Mouse (Mus musculus) hindlimb bud, embryonic 11.5 days (tissue): Measurements from ENCODE around the gene R3hdm1.
"Not testable (repeated sequence)": the region's sequence is repeated elsewhere in the genome, so short reads cannot be mapped to it uniquely, and the experiment has no call there.

Experiments used
- DNase-seq: peaks from one replicate; pipeline ENCODE4 v3.0.0-alpha.2; 2012; ENCODE audit warnings: low read depth, low spot score; ENCODE audit errors: extremely low spot score

R3hdm1 gene

DNA sequence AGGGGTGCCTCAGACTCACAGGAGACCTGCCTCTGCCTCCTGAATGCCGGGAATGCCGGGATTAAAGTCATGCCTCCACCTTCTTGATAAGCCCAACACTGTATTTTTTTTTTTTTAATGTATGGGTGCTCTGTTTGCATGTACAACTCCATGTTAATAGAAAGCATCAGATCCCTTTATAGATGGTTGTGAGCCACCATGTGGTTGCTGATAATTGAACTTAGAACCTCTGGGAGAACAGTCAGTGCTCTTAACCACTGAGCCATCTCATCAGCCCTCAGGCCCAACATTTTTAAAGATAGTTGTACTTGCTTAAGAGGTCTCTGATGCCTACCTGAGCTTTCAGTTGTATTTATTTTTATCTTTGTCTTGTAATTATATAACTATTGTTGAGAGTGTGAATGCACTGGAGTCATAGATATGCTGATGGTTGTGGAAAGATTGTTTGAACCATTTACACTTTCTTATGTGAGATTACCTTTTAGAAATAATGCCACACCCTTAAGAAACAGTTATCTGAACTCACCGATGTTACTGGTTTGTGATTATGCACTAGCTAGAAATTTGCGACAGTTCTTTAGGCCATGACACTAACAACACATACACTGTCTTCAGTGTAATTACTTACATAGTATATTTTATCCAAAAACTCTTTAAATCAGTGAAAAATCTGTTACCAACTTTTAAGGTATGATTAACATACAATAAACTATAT is 18.0 kb downstream of the R3hdm1 start:
- no peak for DNase-seq

DNA sequence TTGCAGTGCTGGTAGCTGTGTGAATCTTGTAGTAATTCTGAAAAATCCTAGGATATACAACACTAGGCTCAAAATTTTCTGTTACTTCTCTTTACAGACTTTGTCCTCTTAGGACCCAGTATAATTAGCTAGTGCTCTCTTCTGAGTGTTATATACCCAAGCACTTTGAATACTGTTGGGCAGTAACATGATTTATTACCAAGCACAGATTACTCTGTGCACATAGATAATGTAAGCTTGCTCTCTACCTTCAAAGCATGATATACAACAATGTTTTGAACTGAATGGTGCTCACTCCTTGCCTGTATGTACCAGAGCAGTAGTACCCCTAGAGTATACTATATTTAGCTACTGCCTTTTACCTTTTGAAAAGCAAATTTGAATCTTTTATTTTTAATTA is 33.1 kb downstream of the R3hdm1 start:
- not testable (repeated sequence) for DNase-seq

DNA sequence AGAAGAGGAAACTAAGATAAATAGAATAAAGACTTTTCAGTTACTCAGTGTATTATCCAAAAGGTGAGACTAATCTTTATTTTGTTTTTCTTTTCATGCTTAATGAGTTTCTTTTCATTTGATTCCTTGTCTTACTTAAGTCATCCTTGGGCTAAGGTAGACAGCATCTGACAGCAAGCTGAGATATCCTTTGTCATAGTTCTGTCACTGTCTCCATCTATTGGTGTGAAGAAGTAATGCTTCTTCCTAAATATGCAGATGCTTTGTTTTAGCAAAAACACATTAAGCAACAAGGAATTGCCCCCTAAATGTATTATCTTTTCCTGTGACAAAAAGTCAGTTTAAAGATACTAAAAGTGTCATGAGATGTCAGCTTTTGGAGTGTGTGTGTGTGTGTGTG is 37.9 kb downstream of the R3hdm1 start:
- no peak for DNase-seq

DNA sequence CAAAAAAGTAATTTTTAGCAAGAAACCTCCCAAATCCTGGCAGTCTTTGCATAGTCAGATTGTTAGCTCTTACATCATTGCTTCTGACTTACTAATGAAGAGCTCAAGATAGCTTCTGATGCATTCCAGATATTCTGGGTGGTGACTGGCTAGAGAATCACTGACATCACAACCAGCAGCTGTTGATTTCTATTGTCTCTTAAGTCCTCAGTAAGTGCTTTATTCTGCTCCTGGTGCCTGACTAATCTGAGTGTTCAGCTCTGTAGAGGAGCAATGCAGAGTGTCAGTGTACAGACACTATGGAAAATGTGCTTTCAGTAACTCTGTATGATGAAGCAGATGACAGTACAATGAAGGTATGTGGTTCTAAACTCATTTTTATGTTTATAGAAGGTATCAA is 38.6 kb downstream of the R3hdm1 start:
- no peak for DNase-seq

DNA sequence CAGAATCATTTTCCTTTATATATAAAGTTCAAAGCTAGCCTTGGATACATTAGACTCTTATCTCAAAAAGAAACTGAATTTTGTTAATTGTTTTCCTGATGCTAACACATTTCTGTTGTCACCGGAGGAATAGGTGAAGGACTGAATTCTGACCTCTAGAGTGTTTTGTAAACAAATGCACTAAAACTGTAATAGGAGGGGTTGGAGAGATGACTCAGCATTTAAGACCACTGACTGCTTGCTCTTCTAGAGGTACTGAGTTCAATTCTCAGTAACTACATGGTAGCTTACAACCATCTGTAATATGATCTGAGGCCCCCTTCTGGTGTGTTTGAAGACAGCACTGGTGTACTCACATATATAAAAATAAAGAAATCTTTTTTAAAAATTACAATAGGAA is 63.9 kb downstream of the R3hdm1 start:
- no peak for DNase-seq

DNA sequence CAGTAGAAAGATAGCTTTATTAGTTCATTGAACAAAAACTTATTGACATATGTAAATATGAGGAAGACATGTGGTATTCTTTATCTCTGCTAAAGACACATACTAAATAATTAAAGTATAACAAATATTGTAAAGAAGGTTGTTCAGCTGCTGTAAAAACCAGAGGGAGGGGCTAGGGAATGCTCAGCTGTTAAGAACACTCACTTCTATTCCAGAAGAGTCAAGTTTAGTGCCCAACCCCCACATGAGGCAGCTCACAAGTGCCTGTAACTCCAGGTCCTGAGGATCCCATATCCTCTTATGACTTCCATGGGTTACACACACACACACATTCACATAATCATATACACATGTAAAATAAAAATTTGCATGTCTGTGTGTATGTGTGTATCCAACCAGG is 67.0 kb downstream of the R3hdm1 start:
- DNase-seq = no peak

DNA sequence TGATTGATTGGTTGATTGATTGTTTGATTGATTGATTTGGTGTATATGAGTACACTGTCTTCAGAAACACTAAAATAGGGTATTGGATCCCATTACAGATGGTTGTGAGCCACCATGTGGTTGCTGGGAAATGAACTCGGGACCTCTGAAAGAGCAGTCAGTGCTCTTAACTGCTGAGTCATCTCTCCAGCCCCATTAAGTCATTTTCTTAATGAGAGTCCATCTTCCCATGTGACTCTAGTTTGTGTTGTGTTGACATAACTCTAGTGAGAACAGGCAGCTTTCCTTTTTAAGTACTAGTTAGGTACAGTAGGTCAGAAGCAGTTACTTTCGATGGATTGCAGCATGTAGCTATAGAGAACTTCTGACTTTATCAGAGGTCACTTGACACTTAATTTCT is 88.3 kb downstream of the R3hdm1 start:
- no peak for DNase-seq

DNA sequence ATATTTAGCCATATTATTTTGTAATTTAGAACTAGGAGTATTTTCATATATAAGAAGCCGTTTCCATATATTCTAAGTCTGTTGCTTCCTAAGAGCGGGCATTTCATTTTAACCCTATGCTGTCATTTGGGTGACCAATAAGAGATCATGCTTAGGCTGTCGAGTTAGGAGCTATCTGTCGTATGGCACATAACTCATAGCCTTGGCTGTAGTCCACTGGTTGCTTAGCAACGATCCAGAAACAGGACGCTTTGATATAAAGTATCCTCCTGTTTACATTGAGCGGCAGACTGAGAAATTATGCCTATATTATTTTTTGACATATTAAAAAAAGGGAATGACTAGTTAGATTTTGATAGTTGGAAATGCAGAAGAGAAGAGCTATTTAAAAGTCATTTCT is 89.3 kb downstream of the R3hdm1 start:
- no peak for DNase-seq

DNA sequence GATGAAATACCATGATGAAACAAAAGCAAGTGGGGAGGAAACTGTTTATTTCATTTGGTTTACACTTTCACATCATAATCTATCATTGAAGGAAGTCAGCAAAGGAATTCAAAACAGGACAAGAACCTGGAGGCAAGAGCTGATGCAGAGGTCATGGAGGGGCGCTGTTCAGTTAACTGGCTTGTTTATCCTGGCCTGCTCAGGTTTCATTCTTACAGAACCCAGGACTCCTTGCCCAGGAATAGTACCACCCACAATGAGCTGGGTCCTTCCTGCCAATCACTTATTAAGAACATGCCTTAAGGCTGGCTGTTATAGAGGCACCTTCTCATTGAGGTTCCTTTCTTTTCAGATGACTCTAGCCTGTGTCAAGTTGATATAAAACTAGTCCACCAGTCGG is 90.9 kb downstream of the R3hdm1 start:
- DNase-seq = no peak

DNA sequence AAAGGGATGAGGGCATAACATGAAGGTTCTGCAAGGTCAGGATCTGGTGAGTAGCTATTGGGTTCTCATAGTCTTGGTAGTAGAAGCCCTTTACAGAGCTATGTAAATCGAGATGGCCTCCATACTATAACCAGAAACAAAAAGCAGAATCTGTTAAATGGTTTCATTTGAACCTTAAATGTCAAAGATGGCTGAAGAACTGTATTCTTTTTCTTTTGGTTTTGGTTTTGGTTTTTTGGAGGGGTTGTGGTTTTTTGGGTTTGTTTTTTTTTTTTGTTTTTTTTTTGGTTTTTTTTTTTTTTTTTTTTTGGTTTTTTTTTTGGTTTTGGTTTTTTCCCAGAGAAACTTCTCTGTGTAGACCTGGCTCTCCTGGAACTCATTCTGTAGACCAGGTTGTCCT is 94.3 kb downstream of the R3hdm1 start:
- DNase-seq = no peak

DNA sequence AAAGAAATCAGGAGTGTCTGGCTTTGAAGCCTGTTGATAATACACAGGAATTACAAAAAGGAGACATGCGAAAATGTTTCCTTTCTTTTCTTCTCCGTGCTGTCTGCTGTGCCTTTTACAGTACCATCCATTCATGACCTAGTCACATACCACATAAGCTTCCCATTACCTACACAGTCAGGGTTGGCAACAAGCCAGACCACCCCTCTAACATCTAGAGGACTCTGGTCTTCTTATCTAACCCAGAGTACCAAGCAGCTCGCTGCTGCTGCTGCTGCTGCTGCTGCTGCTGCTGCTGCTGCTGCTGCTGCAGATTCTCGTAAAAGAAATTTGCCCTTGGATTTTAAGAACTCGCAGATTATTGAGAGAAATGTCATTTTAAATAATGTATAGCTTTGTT is 110.2 kb downstream of the R3hdm1 start:
- no peak for DNase-seq

DNA sequence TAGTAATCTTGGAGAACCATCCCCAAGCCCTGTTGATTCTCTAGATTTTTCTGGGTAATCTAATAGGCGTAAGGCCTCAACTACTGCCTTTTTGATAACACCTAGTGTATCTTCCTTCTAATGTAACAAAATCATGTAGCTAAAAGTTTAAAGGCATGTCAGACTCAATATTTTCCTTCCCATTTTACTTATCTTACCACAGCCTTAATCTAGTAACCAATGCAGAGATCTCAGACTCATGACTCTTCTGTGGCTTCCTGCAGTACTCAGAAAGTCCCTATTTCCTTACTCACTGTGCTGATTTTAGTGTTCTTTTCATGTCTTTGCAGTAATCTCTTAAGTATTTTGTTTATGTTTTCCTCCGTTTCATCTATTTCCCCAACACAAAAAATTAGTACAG is 118.8 kb downstream of the R3hdm1 start:
- no peak for DNase-seq

DNA sequence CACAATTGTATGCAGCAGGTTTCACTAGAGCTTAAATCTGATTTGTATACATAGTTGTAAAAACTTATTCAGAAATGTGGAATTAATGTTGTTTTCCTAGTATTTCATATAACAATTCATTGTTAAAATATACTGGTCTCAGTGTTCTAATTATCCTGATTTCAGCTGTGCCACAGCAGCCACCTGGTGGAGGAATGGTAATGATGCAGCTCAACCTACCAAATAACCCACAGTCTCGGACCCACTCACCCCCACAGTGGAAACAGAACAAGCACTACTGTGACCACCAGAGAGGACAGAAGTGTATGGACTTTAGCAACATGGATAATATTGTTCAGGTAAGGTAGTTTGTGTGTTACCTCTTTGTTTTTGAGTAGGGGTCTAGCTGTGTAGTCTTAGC is 120.2 kb downstream of the R3hdm1 start:
- no peak for DNase-seq

DNA sequence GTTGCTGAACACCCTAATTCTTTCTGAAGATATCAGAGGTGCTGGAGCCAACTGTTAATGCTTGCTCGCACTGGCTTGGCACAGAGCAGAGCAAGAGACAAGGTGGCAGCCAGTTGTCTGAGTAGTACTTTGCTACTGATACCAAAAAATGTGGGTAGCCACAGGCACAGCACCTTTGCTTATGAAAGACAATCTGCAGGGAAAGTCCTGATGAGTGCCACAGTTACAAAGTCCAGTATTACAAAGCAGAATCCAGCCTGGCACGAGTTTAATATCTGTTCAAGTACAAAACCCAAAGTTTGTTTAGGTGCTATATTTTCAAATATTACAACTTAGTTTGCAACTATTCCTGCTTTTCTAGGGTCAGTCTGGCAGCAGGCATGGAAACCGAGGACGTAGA is 132.1 kb downstream of the R3hdm1 start:
- DNase-seq = no peak

DNA sequence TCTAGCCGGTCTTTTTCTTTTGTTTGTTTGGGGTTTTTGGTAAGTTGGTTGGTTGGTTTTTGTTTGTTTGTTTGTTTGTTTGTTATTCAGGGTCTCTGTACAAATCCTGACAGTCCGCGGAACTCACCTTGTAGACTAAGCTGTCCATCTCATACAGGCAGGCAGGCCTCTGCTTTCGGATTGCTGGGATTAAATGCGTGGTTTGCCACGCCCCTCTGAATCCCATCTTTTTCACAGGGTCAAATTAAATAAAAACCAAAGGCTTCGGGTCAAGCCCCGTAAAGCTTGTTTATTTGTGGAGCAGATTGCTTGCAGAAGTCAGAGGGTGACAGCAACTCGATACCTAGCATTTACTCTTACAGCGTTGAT is 140.5 kb downstream of the R3hdm1 start, which contains the start of gene Ubxn4:
Ubxn4 (plus strand) TSS at position 338 of the 369 bp plus-strand sequence.
- DNase-seq = no peak

DNA sequence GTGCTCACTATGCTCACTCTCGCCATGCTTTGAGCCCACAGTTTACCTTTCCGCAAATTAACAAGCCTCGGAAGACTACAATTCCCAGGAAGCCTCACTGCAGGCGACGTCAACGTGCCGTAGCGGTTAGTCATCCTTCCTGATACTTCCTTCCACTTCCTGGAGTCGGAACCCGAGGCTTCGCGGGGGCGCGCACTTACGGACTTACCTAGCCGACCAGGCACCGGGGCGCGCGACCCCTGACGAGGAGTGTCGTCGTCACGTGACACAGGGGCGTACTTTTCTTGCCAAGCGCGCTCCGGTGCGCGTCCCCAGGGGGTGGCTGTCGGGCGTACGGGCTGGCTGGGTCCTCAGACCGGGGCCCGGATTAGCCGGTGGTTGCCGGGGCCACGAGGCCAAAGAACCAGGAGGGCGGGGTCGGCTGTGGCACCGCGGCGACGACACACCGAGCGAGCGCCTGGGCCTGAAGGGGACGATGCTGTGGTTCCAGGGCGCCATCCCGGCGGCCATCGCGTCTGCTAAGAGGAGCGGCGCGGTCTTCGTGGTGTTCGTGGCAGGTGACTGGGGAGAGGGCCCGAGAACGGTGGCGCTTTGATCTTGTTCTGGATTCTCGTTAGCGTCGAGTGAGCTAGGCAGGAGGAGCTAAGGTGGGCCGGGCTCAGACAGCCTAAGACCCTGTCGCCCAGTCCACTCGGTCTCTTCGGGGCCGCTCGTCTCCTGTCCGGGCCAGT is 141.1 kb downstream of the R3hdm1 start:
- peak; percentile 91 for DNase-seq

DNA sequence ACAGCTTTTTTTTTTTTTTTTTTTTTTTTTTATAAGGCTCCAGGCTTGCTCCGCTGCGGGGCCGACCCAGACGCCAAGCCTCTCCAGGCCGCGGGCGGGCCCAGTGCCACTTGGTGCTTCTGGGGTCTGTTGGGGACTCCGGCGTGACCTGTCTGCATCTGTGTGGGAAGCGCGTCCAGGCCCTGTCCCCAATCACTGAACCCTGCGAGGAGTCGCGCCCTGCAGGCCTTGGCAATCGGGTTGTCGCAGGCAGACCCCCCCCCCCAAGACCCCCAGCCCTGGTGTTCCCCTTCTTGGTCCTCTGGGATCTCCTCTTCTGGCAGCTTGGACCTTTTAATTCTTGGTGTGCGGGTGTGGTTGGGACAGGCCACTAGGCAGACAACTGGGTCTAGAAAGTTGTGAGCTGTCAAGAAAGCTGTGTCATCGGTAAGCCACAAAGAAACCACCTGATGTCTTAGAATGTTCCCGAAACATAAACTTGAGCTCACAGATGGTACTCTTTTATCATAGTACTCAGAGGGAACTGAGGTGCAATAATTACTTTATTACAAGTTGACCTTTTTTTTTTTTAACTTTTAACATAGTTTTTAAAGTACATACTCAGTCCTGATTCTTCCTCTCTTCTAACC is 141.7 kb downstream of the R3hdm1 start:
- DNase-seq = no peak

DNA sequence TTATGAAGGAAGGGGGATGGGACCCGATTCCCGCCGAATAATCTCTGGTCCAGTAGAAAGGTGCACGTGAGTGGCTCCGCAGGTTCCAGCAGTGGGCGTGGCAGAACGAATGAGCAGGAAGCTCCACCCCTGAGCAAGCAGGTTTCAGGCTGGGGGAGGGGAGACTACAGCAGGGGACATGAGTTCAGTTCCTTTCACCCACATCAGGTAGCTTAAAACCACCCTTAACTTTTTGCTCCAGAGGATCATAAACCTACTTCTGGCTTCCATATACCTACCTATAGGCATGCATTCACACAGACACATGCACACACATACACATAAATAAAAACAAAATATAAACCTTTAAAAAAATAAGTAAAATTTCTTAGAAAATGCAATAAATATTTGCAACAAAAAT is 164.0 kb downstream of the R3hdm1 start:
- not testable (repeated sequence) for DNase-seq

DNA sequence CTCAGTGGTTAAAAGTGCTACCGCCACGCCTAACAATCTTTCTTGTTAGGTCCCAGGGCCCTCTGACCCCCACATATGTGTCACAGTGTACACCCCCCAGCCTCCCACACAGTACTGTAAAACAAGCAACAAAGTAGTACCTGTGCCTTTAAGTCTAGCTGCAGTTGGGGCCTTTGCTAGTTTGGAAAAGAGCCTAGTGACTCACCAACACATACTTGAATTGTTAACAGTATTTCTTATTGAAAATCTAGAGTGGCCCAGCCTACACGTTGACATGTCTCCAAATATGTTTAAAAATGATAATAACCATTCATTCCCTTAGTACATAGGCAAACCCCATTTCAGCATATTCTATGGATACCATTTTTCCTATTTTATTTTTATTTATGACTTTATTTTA is 167.6 kb downstream of the R3hdm1 start:
- DNase-seq = no peak

DNA sequence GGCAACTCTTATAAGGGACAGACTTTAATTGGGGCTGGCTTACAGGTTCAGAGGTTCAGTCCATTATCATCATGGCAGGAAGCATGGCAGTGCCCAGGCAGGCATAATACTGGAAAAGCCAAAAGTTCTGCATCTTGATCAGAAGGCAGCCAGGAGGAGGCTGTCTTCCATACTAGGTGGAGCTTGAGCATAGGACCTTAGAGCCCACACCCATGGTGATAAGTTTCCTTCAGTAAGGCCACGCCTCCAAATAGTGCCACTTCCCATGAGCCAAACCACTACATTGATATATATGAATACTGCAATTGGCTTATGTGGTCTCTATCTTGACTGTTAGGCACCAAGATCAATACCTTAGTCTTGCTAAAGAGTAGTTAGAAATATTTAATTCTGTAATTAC is 172.8 kb downstream of the R3hdm1 start:
- DNase-seq = no peak

DNA sequence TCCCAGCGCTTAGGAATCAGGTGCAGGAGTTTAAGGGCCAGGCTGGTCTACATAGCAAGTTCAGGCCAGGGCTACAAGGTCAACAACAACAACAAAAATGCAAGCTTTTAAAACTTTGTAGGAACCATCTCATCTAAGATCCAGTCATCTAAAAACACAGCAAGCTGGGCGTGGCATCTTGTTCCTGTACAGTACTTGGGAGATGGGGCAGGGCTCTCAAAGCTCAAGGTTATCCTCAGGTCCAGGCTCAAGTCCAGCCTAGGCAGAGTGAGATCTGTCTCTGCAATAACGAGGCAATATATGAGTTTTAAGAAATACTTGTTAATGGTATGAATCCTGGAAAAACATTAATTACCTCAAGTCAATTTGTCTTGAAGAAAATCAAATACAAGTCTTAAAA is 175.5 kb downstream of the R3hdm1 start:
- no peak for DNase-seq

DNA sequence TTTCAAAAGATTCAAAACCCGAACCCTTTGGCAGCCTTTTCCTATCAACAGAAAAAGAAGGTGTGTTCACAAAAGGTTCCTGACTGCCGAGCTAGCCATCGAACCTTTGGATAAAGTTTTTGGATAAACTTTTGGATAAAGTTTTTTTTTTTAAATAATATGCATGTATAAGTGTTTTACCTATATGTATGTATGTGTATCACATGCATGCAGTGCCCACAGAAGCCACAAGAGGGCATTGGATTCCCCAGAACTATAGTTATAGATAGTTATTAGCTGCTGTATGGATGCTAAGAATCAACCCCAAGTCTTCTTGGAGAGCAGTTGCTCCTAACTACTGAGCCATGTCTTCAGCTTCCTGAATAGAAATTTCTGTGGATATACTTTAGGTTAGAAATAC is 178.7 kb downstream of the R3hdm1 start:
- DNase-seq = no peak
